Mouse (Mus musculus) ZHBTc4 (cell line): ENCODE results near the gene Prkcb.

ENCODE experiments used
- DNase-seq: peaks from one replicate; pipeline ENCODE4 v3.0.0-alpha.2; 2011; ENCODE audit warnings: low read depth, low spot score

The Prkcb gene

DNA sequence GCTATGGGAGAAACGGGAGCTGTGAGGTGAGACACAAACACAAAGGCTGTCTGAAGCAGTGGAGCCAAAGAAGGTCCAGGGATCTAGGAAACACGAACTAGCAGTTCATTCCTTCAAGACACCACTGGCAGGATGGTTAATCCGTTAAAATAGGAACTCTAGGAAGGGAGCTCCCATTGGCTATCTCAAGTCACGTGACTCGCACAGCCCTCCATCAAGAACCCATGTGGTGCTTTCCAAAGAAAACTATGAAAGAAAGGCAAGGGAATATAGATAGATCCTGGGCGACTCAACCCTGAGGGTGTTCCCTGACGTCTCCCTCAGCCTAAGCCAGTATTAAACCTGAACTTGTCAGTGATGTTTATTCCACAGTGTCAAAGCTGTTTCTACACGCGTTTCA lies 31.0 kb downstream of the Prkcb start:
- peak; percentile 11 for DNase-seq

GRCm38 (mm10) chr7:122320843-122321544 lies 32.4 kb downstream of the Prkcb start:
- peak; percentile 8 for DNase-seq

DNA sequence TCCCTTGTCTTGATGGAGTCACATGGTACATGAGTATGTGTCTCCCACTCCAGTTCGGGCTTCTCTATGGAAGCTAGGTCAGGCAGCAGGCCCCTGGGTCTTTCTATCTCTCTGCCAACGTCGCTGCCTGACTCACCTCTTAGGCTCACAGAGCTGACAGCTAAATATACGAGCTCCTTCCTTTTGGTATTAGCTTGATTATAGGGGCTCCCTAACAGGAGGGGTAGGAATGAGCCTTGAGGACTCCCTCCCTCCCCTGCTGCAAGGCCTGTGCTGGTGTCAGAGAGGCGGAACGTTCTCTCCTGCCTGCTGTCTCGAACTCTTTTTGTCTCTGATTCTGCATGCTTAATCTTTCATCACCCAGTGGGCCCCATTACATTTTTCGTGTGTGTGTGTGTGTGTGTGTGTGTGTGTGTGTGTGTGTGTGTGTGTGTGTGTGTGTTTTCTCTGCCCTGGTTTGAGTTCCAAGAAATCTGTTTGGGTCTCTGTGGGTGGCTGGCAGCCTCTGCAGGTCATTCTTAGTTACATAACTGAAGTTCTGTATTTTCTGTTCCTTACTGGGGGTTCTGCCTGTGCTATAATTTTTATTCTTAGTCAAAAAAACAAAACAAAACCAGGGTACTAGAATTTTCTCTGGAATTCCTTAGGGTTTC lies 33.6 kb downstream of the Prkcb start:
- DNase-seq: no peak

GRCm38 (mm10) chr7:122327942-122328341 lies 39.4 kb downstream of the Prkcb start:
- no peak for DNase-seq

DNA sequence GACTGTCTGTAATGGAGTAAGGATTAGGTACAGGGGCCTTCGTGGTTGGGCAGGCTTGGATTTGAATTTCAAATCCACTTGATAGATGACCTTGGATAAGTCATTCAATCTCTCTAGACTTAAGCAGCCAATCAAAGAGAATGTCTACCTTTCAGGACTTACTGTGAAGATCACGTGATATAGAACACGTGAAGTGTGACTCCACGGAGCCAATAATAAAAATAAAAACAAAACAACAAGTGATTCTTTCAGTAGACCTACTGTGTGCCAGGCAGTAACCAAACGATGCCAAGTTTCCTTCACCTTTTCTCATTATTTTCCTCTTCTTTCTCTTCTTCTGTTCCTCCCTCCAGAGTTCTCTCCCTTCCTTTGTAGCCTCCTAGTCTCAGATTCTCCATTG lies 39.9 kb downstream of the Prkcb start:
- no peak for DNase-seq

DNA sequence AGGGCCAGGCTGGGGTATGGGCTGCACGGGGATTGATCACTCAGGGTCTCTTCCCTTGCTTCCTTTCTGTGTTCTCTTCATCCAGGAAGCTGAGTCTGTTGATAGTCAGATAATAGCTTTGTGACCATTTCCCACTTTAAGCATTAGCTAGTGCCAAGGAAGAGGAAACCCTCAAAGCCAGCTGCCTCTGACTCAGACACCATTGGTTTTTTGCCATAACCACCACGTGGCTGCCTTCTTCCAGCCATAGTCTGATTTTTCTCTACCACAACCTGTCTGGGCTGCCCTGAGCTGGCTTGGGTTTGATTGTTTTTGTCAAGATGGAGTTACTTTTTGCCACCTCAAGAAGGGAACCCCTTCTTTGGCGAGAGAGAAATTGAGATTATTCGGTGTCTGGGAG lies 41.0 kb downstream of the Prkcb start:
- DNase-seq: no peak

GRCm38 (mm10) chr7:122333686-122334085 lies 45.1 kb downstream of the Prkcb start:
- no peak for DNase-seq

GRCm38 (mm10) chr7:122337302-122337701 lies 48.8 kb downstream of the Prkcb start:
- no peak for DNase-seq

GRCm38 (mm10) chr7:122338055-122338454 lies 49.5 kb downstream of the Prkcb start:
- no peak for DNase-seq

- no peak for DNase-seq
Observed at GRCm38 (mm10) chr7:122339476-122339875, 50.9 kb downstream of the Prkcb start.

DNA sequence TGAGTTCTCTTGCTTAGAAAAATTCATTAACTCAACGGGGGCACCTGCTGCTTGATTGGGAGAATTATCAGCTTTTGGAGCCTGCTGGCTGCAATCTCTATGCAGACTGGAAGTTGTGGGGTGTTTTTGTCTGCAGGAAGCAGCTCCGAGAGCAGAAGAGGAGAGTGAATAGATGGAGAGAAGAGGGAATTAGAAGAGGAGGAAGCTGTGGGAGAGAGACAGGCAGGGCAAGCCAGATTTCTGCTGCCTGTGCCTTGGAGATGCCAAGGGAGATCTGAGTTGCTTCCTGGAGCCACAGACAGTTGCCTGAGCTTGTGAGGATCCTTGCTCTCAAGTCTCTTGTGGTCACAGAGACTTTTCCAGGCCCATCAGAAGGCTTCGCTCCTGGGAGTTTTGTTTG lies 53.3 kb downstream of the Prkcb start:
- no peak for DNase-seq

DNA sequence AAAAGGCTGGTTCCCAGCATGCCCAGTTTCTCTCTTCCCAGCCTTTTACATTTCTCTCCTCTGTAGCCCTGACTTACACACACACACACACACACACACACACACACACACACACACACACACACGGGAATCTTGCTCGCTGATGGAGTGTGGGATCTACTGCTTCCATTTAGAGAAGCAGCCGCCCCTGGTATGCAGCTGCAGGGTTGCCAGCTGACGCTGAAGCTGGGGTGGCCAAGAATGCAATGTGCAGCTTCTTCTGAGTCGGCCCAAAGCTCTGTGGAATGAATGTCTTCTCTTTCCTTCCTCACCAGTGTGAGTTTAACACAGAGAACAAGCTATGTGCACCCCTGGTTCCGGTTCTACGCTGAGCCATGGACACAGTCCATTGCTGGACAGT lies 56.1 kb downstream of the Prkcb start:
- DNase-seq: no peak

- no peak for DNase-seq
Observed at GRCm38 (mm10) chr7:122346251-122347242, 58.0 kb downstream of the Prkcb start.

GRCm38 (mm10) chr7:122347433-122347832 lies 58.9 kb downstream of the Prkcb start:
- DNase-seq: no peak

GRCm38 (mm10) chr7:122349961-122350360 lies 61.4 kb downstream of the Prkcb start:
- DNase-seq: no peak

- no peak for DNase-seq
Observed at GRCm38 (mm10) chr7:122350741-122351140, 62.2 kb downstream of the Prkcb start.

DNA sequence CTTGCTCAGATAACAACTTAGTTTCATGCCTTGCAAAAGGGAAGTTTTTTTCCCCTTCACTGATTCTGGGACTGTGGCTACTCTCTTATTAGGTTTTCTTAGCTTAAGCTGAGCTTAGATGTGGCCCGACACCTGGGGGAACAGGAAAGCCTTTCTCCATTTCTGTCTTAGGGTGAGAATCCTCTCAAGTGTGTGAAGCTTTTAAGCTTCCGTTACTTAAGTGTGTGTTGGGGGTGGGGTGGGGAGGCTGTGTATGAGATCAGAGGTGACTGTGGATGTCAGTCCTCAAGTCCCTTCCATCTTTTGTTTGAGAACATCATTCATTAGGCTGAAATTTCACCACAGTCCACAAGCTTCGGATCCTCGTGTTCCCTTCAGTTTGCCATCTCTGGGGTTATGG lies 63.3 kb downstream of the Prkcb start:
- no peak for DNase-seq

DNA sequence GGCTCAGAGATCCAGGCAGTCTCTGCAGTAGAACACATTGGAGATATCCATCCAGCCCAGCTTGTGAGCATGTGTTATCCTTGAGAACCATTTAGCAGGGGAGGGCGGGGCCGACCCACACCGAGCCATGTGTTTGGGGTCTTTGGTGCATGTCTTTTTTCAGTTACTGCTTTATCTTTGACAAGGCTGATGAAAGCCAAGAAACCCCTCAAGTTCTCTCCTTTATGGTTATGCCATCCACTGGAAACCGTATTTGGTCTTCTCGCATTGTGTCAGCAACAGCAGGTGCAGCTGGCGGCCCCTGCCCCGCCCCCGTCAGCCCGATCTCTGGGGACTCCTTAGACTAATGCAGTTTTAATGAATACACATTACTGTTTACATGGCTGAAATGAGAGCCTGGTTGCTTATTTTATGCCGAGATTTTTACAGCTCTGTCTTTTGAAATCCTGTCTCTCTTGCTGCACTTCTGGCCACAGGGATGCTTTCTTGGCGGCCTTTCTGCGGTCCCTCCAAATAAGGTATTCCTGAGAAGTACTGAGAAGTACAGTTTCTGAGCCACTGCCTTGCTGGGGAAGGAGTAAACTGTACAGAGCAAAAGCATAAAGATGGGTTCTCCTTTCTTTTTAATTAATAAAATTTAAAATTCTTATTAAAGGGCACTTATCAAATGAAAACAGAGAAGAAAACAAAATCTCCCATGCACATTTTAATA lies 64.2 kb downstream of the Prkcb start:
- DNase-seq: no peak

DNA sequence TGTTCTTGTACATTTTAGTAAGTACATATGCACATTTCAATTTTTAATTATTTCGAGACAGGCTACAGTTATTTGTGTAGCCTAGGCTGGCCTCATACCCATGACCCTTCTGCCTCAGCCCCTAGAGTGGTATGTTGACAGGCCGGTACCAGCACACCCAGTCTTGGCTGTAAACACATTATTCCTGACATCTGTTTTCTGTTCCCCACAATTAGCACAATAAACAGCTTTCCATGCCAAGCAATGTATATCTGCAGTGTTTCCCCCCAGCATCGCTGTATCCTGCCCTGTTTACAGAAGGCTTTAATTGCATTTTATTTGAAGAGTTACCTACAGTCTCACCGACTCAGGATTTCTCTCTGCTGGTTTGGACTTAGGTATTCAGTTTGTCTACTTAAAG lies 64.8 kb downstream of the Prkcb start:
- no peak for DNase-seq

DNA sequence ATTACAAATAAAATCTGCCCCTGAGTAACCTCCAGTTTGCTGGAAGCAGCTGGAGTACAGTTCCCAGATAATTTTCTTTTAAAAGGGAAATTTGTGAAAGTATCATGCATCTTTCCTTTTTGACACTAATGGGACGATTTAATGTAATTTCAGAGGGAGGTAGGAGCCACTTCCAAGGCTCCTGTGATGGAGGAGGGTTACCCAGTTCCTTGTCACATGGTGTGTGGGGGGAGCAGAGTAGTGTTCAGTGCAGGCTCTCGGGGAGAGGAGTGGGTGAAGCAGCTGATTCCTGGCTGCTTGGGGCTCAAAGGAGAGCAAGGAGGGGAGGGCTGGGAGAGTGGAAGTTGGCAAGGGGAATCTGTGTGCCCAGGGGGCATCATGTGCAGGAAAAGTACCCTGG lies 68.4 kb downstream of the Prkcb start:
- no peak for DNase-seq

DNA sequence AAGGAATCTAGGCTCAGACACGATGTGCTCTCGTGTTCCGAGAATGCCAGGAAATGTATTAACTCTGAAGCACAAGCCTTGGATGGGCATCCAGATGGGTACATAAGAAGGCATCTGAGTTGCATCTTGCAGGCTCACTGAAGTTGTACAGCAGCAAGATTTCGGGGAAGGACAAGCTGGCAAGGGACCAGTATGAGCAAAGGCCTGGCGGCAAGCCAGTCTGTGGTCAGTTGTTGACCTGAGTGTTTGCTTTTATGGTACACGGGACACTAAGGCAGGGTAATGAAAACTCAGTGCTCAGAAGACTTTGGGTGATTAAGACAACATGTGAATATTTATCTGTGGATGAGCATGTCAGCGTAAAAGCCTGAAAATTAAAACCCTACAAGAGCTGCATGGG lies 69.3 kb downstream of the Prkcb start:
- no peak for DNase-seq

GRCm38 (mm10) chr7:122366635-122367034 lies 78.1 kb downstream of the Prkcb start:
- no peak for DNase-seq
